Mouse (Mus musculus) thymus, postnatal 4 days (tissue): ENCODE data around the gene Serpina3c.

ENCODE experiments used
- DNase-seq: peaks from one replicate; pipeline ENCODE4 v3.0.0; 2021

Gene Serpina3c

DNA sequence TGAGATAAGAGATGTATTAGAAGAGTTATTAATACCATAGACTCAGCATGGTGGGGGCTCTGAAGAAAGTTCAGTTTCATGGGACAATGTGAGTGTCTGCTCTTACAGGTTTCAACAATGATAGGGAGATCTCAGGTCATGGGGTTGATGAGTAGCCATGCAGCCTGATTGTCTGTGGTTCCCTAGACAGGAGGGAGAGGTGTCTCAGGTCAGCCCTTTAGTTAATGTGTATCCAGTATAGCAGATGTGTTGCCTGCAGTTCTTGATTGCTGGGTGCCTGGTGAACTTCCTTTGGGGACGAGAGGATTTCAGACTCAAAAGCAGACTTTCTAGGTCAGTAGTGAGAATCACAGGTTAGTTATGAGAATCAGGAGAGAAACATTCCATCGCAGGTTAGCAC lies 45.2 kb downstream of the Serpina3c start:
- DNase-seq = no peak

DNA sequence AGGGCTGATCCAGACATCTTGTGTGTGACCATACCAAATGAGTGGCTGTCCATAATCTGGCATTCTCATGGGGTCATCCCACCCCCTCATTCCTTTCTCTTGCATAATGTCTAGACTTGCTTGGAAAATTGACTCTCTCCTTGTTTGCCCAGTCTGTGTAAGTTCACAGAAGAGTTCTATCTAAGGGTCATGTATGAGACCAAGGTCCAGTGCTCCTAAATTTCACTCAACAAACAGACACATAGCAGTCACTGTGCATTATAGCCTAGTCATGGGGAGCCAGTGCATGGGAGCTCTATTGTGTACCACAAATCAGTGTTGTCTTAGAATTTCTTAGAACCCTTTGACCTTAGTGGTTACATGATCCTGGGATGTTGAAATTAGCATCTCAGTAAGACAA lies 46.8 kb downstream of the Serpina3c start:
- DNase-seq = no peak

- no peak for DNase-seq
Observed at GRCm38 (mm10) chr12:104105847-104106246, 47.8 kb downstream of the Serpina3c start.

GRCm38 (mm10) chr12:104100768-104101167 lies 52.9 kb downstream of the Serpina3c start, which contains the start of gene Serpina5:
Serpina5 (plus strand) TSS chr12:104101113.
- no peak for DNase-seq
